8 mouse cellular contexts compared by ENCODE assay signal in the genomic region with DNA sequence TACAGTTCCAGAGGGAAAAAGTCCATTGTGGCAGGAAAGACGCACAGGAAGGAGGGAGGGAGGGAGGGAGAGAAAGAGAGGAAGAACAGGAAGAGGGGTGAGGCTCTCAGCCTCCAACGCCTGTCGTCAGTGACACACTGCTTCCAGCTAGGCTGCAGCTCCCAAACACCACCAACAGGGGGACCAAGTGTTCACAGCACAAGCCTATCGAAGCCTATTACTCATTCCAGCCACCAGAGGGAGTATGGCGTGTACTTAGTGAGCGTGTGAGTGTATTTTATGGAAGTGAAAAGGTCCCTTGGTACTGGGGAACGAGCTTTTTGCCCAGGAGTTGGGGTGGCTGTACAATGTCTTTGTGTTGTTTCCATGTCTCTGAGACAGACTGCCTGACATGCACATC. TPM values are rescaled to one million over a fixed set of nuclear protein-coding genes. Genes with fewer than 3 reads are reported as not detected.
DNase-seq lines count a peak whose midpoint lies in the region.

No protein-coding gene starts in this region.

- DNase-seq in adrenal gland, adult (ENCODE audit: inconsistent age in 2 of 2, low spot score in 1 of 2), result peak; percentile 60 to 84
- no peak for DNase-seq in adrenal gland, adult 8-10 months
- DNase-seq in urinary bladder, postnatal 14 days (ENCODE audit: low spot score), result peak; percentile 69
- DNase-seq in urinary bladder, adult 18-20 months (ENCODE audit: low spot score in 2 of 2), result no peak
- DNase-seq in embryo, embryonic 11 days, result peak; percentile 84
- peak; percentile 76 for DNase-seq in kidney, postnatal 14 days
- peak; percentile 38 to 61 for DNase-seq in lung, adult 18-20 months
- DNase-seq in right cerebral cortex, postnatal 14 days, result peak; percentile 78

RNA-seq across cellular contexts. Expression of a gene that starts 6.8 kb away (rescaled TPM):
- 10 to 100 TPM; 13.3 to 43.8 (median 24.8) TPM for total RNA-seq in adrenal gland, adult 8-10 months (2022)

RNA-seq across cellular contexts. Expression of a gene that starts 17.3 kb away (rescaled TPM):
- total RNA-seq in adrenal gland, adult 8-10 months (2022), result not detected

RNA-seq across cellular contexts. Expression of a gene that starts 21.3 kb away (rescaled TPM):
- total RNA-seq in adrenal gland, adult 8-10 months (2022), result 1 to 10 TPM in 2 of 4 experiments, under 1 TPM in 2; 0.46 to 2.9 (median 0.86) TPM

RNA-seq across cellular contexts. Expression of a gene that starts 57.3 kb away (rescaled TPM):
- total RNA-seq in adrenal gland, adult 8-10 months (2022), result 10 to 100 TPM; 10.6 to 11.7 (median 11.3) TPM

Comparison
In these comparisons a context has a peak if more than half of its experiments do, and no peak if none do; other contexts are left out.
1. DNase-seq: peak in adrenal gland, adult (2 of 2), urinary bladder, postnatal 14 days (single experiment), embryo, embryonic 11 days (single experiment), kidney, postnatal 14 days (single experiment), lung, adult 18-20 months (2 of 2) and right cerebral cortex, postnatal 14 days (single experiment); none in adrenal gland, adult 8-10 months (single experiment) and urinary bladder, adult 18-20 months (0 of 2).